Mouse (Mus musculus) liver, embryonic 12.5 days (tissue): ENCODE data around the gene Tomt. TPM values are rescaled to one million over a fixed set of nuclear protein-coding genes. Genes with fewer than 3 reads are reported as not detected.
A peak's percentile ranks its signal among the peaks of the same experiment; 100 is the strongest.
"Not testable (repeated sequence)": the region's sequence is repeated elsewhere in the genome, so short reads cannot be mapped to it uniquely, and the experiment has no call there.

ENCODE experiments used
- ATAC-seq: fragments of 200-750 bp; cut with Nextera tagmentation; 2 replicates; pipeline ENCODE4 v1.8.0; 2017; ENCODE audit warnings: moderate number of reproducible peaks, mild to moderate bottlenecking, moderate library complexity
- H3K27ac ChIP-seq: fragments of 300-500 bp; sonication (generic); 2 replicates; pipeline ENCODE4 v1.5.1; 2016; ENCODE audit warnings: mild to moderate bottlenecking
- H3K27me3 ChIP-seq: fragments of 300-500 bp; sonication (generic); replicated peaks from 2 replicates; pipeline ENCODE4 v1.6.1; 2016; ENCODE audit warnings: mild to moderate bottlenecking, moderate library complexity
- H3K36me3 ChIP-seq: fragments of 300-500 bp; sonication (generic); 2 replicates; pipeline ENCODE4 v1.6.1; 2016; ENCODE audit warnings: mild to moderate bottlenecking, moderate library complexity
- H3K4me1 ChIP-seq: fragments of 300-500 bp; sonication (generic); 2 replicates; pipeline ENCODE4 v1.6.1; 2016
- H3K4me2 ChIP-seq: fragments of 300-500 bp; sonication (generic); 2 replicates; pipeline ENCODE4 v1.6.1; 2016; ENCODE audit warnings: mild to moderate bottlenecking, moderate library complexity
- H3K4me3 ChIP-seq: fragments of 300-500 bp; sonication (generic); 2 replicates; pipeline ENCODE4 v1.5.1; 2016; ENCODE audit warnings: mild to moderate bottlenecking, moderate library complexity
- H3K9ac ChIP-seq: fragments of 300-500 bp; sonication (generic); 2 replicates; pipeline ENCODE4 v1.6.1; 2016; ENCODE audit warnings: mild to moderate bottlenecking, moderate library complexity
- H3K9me3 ChIP-seq: fragments of 300-500 bp; sonication (generic); replicated peaks from 2 replicates; pipeline ENCODE4 v1.6.1; 2016; ENCODE audit warnings: mild to moderate bottlenecking, moderate library complexity
- WGBS: fragments of 180-500 bp; shearing (Covaris S2); methylation state at CpG from one replicate; pipeline ENCODE4 v1.1.7; 2016; ENCODE audit not compliant: insufficient replicate concordance; 5-methylcytosine and 5-hydroxymethylcytosine counted together
- polyA plus RNA-seq: library from polyadenylated mRNA; unstranded; fragments of >200 nt; fragmentation: Nextera tagmentation; extraction: Ambion mirVana; gene quantifications from 2 replicates; pipeline ENCODE4 v1.2.1, GENCODE M21; 2016

Gene Tomt
- 0.14 and 0.30 TPM in 2 replicates for polyA plus RNA-seq

DNA sequence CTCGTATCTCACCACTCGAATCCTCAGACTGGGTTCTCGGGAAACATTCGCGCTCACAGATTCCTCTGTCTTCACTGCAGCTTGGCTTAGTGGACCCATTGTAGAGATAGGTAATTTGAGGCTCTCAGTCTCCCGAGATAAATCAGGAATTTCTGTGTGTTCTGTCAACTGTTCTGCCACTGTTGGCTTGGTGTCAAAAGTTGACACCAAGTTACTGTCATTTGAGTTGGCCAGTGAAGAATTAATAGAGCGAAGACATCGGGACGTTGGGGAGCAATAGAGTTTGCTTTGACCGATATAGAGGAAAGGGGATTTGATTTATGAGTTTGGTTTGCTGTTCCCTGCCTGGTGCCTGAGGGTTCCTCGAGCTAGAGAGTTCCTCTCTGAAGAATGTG is at the start of gene Tomt:
TSS of gene Tomt (minus strand) at position 73 of the 395 bp plus-strand sequence.
- Histone ChIP-seq H3K4me3 (peak within 1 kb of the TSS; percentile 84), H3K27me3 (no peaks in the 10 kb centered on the region), H3K27ac (peak within 1 kb of the TSS; percentile 93), H3K9me3 (no peaks in the 10 kb centered on the region), H3K4me2 (peak within 1 kb of the TSS; percentile 79), H3K36me3 (peaks cover 39% of the 10 kb centered on the region), H3K4me1 (peaks cover 36% of the 10 kb centered on the region), H3K9ac (peak within 1 kb of the TSS; percentile 90)
- 7% methylated on average over 11 of the region's 11 CpGs for WGBS
- ATAC-seq, result no peak

DNA sequence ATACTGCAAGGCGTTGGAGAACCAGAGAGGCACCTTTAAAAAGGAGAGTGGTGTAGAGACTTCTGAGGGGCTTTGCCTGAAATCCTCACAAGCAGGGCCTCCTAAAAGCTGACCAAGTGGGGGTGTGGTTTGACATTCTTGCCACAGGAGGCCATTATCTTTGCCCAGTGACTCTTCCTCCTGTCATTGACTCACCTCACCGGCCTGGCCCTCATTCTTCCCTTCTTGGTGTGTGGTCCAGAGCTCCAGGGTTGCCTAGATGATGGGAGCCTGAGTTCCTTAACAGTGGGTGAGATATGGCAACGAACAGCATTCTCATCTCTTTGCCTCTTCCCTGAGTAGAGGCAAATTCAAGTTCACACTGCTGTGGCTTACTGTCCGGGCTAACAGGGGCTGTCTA is 49.7 kb upstream of the Tomt start:
- Histone ChIP-seq H3K9ac (peak overlapping the region; percentile 27; the same call in 1 of the 2 replicates), H3K4me3 (no peak overlapping the region), H3K36me3 (no peaks in the 10 kb centered on the region), H3K27me3 (no peaks in the 10 kb centered on the region), H3K4me1 (peaks cover 43% of the 10 kb centered on the region), H3K4me2 (no peak overlapping the region), H3K9me3 (no peaks in the 10 kb centered on the region), H3K27ac (0 out of 2 replicates have a peak overlapping the region, but pooled peaks have one; percentile 4)
- WGBS, result 28% methylated on average over 4 of the region's 4 CpGs
- no peak; the same call in 1 of the 2 replicates for ATAC-seq

DNA sequence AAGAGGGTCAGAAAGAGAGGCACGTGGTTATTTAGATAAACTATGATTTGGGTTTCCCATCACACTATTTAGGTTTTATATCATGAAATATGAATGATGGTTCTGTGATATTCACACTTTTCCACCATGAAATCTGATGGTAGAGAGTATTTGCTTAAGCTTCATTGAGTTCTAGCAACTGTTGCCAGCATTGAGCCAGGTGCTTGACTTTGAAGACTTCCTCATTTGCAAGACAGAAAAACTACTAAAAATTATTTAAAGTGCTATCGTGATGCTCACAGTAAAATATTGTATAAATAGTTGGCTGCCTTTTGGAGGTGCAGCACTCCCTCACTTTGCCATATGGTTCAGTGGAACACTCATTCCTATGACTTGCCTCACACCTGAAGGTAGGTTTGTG is 49.1 kb upstream of the Tomt start:
- Histone ChIP-seq H3K27ac (0 out of 2 replicates have a peak overlapping the region, but pooled peaks have one; percentile 4), H3K36me3 (no peaks in the 10 kb centered on the region), H3K27me3 (no peaks in the 10 kb centered on the region), H3K9me3 (no peaks in the 10 kb centered on the region), H3K4me2 (no peak overlapping the region), H3K4me3 (no peak overlapping the region), H3K4me1 (peaks cover 43% of the 10 kb centered on the region), H3K9ac (peak overlapping the region; percentile 27; the same call in 1 of the 2 replicates)
- 64% methylated on average over 2 of the region's 2 CpGs for WGBS
- no peak for ATAC-seq

DNA sequence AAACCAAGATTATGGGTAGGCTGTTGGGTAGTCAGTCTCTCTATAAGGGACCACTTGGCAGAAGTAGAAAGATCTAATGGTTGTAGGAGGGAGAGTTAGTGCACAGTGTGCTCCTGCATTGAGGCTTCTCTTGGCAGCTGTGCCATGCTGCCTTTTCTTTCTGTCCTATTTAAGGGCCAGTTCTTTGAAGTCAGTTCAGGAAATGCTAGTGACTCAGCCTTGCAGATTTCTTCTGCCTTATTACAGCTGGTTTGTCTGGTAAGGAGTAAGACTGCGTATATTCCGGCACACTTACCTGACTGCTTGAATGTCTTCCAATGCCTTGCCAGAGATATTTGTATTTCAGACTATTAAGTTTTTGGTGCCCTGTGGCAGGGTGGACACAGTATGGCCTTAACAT is 48.0 kb upstream of the Tomt start:
- Histone ChIP-seq H3K27me3 (no peaks in the 10 kb centered on the region), H3K4me1 (peaks cover 34% of the 10 kb centered on the region), H3K9me3 (no peaks in the 10 kb centered on the region), H3K9ac (no peak overlapping the region), H3K36me3 (no peaks in the 10 kb centered on the region), H3K27ac (no peak overlapping the region), H3K4me2 (no peak overlapping the region), H3K4me3 (no peak overlapping the region)
- ATAC-seq, result no peak
- 87% methylated on average over 2 of the region's 2 CpGs for WGBS

DNA sequence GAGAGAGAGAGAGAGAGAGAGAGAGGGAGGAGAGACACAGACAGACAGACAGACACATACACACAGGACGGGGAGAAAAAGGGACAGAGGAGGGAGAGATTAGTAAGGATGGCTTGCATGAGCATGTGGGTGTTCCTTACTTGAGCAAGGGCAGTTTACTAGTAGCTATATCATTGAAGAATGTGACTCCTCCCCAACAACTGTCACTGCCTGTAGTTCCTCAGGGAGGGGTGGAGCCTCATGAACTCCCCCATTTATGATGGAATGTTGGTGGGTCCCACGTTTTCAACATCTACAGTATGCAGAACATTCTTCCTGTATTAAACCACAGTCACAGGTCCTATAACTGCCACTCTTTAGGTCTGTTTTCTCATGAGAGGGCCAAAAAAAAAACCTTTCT is 45.9 kb upstream of the Tomt start:
- H3K4me2 ChIP-seq, result no peak overlapping the region
- ATAC-seq, result peak; percentile 51; the same call in 1 of the 2 replicates
- no peaks in the 10 kb centered on the region for H3K27me3 ChIP-seq
- peaks cover 42% of the 10 kb centered on the region for H3K4me1 ChIP-seq
- H3K4me3 ChIP-seq, result no peak overlapping the region
- H3K9me3 ChIP-seq, result no peaks in the 10 kb centered on the region
- 34% methylated on average over 2 of the region's 2 CpGs for WGBS
- H3K36me3 ChIP-seq, result 0 out of 2 replicates have a peak, but pooled peaks cover 2% of the 10 kb centered on the region
- no peak overlapping the region for H3K9ac ChIP-seq
- 0 out of 2 replicates have a peak overlapping the region, but pooled peaks have one; percentile 26 for H3K27ac ChIP-seq

DNA sequence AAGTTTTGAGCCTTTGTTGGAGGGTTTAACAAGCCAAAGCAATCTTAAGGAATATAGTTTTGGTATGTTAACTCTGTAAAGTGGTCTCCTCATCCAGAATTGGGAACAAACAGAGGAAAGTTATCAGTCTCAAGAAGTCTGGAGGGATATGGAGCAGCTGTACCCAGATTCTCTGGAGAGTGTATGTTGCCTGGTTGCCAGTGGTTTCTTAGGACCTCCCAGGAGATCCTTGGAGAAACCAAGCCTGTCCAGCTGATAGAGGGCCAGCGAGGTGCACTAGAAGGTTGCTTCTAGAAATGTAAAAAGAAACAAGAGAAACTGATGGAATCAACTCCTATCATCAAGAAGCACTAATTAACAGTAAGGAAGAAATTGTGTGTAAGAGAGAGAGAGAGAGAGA is 45.5 kb upstream of the Tomt start:
- Histone ChIP-seq H3K4me1 (peaks cover 41% of the 10 kb centered on the region), H3K9ac (no peak overlapping the region), H3K4me3 (no peak overlapping the region), H3K27ac (0 out of 2 replicates have a peak overlapping the region, but pooled peaks have one; percentile 26), H3K36me3 (0 out of 2 replicates have a peak, but pooled peaks cover 2% of the 10 kb centered on the region), H3K27me3 (no peaks in the 10 kb centered on the region), H3K4me2 (no peak overlapping the region), H3K9me3 (no peaks in the 10 kb centered on the region)
- 57% methylated on average over 1 of the region's 1 CpGs for WGBS
- no peak for ATAC-seq

DNA sequence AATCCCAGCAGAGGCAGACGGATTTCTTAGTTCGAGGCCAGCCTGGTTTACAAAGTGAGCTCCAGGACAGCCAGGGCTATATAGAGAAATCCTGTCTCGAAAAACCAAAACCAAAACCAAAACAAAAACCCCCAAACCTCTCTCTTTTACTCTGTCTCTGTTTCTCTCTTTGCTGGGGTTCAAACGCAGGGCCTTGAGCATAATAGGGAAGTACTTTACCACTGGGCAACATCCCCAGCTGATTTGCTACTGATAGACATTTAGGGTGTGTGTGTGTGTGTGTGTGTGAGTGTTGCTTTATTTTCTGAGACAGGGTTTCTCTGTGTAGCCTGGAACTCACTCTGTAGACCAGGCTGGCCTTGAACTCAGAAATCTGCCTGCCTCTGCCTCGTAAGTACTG is 42.8 kb upstream of the Tomt start:
- Histone ChIP-seq H3K36me3 (peaks cover 12% of the 10 kb centered on the region), H3K4me1 (peaks cover 43% of the 10 kb centered on the region)
- not testable (repeated sequence) for H3K9ac ChIP-seq, H3K9me3 ChIP-seq, ATAC-seq, H3K27me3 ChIP-seq, H3K4me3 ChIP-seq, H3K27ac ChIP-seq, H3K4me2 ChIP-seq
- WGBS, result 72% methylated on average over 5 of the region's 5 CpGs

DNA sequence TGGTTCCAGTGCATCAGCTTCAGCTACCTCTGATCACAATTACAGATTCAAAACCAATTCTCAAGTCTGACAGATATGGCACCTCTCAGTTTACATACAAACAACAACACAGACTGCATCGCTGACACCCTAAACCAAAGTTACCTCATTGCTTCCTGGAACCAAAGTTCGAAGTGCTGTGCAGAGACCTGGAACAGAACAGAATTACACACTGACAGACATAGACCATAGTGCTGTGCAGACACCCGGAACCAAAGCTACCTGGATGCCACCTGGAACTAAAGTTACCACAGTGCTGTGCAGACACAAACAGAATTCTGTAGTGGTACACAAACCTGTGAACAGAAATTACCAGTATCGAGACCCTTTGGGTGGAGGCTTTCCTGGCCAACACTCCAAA is 33.6 kb upstream of the Tomt start:
- 88% methylated on average over 4 of the region's 4 CpGs for WGBS
- ATAC-seq, result no peak
- H3K4me1 ChIP-seq, result peaks cover 72% of the 10 kb centered on the region

DNA sequence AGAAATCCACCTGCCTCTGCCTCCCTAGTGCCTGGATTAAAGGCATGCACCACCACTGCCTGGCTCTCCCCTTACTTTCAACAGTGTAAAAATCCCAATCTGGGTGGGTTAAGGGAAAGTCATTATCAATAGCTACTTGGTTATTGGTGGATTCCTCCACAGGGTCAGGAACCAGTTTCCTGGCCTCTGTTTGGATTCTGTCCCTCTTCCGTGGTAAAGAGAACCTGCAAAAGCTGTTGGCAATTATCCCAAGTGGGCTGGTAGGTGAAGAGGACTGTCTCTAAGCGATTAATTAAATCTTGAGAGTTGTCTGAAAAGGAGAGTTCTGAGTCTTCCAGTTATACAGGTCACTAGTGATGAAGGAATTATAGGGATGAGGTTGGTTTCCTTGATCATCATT is 32.2 kb upstream of the Tomt start:
- Histone ChIP-seq H3K4me2 (no peak overlapping the region), H3K9me3 (no peaks in the 10 kb centered on the region), H3K27ac (no peak overlapping the region), H3K4me3 (no peak overlapping the region), H3K27me3 (no peaks in the 10 kb centered on the region), H3K9ac (no peak overlapping the region), H3K36me3 (peaks cover 41% of the 10 kb centered on the region), H3K4me1 (peaks cover 68% of the 10 kb centered on the region)
- WGBS, result 87% methylated on average over 2 of the region's 2 CpGs
- no peak for ATAC-seq

More for the DNA sequence above, 33.6 kb upstream of the Tomt start:
- no peaks in the 10 kb centered on the region for H3K27me3 ChIP-seq
- H3K9ac ChIP-seq, result no peak overlapping the region
- H3K4me3 ChIP-seq, result no peak overlapping the region
- no peaks in the 10 kb centered on the region for H3K9me3 ChIP-seq
- no peak overlapping the region for H3K27ac ChIP-seq
- peaks cover 41% of the 10 kb centered on the region for H3K36me3 ChIP-seq
- H3K4me2 ChIP-seq, result no peak overlapping the region

DNA sequence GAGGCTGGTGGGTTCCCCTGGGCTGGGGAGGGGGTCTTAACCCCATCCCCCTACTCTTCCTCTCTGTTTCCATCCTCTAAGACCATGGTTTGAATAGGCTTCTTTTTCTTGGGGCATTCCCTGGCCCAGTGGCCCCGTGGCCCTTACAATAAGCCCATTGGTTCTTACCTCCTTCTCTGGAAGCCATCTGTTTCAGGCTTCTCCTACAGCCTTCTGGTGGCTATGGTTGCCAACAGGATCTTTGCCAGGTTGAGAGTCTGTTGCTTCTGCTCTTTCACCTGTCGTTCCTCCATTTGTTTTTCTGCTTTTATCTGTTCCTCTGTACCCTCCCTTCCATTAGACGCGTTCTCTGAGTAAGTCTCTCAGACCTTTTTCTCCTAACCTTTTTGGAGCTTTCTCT is 31.4 kb upstream of the Tomt start:
- H3K4me2 ChIP-seq, result no peak overlapping the region; the same call in 1 of the 2 replicates
- 85% methylated on average over 4 of the region's 4 CpGs for WGBS
- no peak overlapping the region for H3K9ac ChIP-seq
- ATAC-seq, result no peak
- no peak overlapping the region for H3K4me3 ChIP-seq
- peaks cover 67% of the 10 kb centered on the region for H3K4me1 ChIP-seq
- peaks cover 41% of the 10 kb centered on the region for H3K36me3 ChIP-seq
- H3K9me3 ChIP-seq, result no peaks in the 10 kb centered on the region
- no peaks in the 10 kb centered on the region for H3K27me3 ChIP-seq
- no peak overlapping the region for H3K27ac ChIP-seq

DNA sequence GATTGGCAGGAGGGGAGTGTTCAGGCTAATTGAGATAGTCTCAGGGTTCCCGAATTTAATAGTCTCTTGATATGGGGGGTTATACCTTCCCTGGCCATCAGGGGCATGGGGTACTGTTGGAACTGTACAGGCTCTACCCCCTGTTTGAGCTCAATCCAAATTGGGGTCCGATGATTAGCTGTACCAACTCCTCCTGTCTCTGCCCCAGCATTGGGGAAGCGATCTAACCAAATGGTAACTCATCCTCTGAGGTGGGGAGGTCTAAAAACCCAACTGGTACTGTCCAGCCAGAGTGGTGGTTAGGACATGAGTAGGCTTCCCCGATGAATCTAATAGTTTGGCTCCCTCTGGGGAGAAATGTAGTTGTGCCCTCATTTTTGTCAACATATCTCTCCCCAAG is 30.8 kb upstream of the Tomt start:
- Histone ChIP-seq H3K9ac (no peak overlapping the region), H3K27ac (peak overlapping the region; percentile 25; the same call in 1 of the 2 replicates), H3K4me1 (peaks cover 68% of the 10 kb centered on the region), H3K4me3 (no peak overlapping the region), H3K9me3 (no peaks in the 10 kb centered on the region), H3K36me3 (peaks cover 41% of the 10 kb centered on the region), H3K4me2 (peak overlapping the region; percentile 83; the same call in 1 of the 2 replicates), H3K27me3 (no peaks in the 10 kb centered on the region)
- 86% methylated on average over 4 of the region's 4 CpGs for WGBS
- ATAC-seq, result no peak

DNA sequence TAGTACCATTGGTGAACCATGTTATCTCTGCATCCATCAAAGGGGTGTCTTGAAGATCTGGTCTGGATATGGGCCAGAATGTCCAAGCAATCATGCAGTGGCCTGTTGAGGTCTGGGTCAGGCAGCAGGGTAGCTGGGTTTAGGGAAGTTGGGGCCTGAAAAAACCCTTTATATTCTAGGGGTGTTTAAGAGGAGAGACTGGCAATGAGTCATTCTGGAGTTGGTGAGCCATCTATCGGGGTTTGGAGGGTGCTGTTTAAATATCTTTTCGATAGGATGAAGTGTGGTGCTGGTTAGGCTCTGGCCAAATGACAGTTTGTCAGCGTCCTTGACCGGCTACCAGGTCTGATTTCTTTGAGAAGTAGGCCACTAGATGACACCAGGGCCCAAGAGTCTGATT is 29.8 kb upstream of the Tomt start:
- 83% methylated on average over 4 of the region's 4 CpGs for WGBS
- no peaks in the 10 kb centered on the region for H3K27me3 ChIP-seq
- peak overlapping the region; percentile 82 for H3K4me3 ChIP-seq
- H3K4me1 ChIP-seq, result peaks cover 58% of the 10 kb centered on the region
- peak overlapping the region; percentile 83 for H3K4me2 ChIP-seq
- H3K9me3 ChIP-seq, result no peaks in the 10 kb centered on the region
- peak overlapping the region; percentile 32; the same call in 1 of the 2 replicates for H3K27ac ChIP-seq
- no peak for ATAC-seq
- peak overlapping the region; percentile 90 for H3K9ac ChIP-seq
- peaks cover 40% of the 10 kb centered on the region for H3K36me3 ChIP-seq
